Mouse (Mus musculus) v-Abl transformed pro-B cells (cell line): ENCODE results near the gene Tbc1d12.
"Not testable (repeated sequence)": the region's sequence is repeated elsewhere in the genome, so short reads cannot be mapped to it uniquely, and the experiment has no call there.

ENCODE experiments used
- in situ Hi-C, 2 experiments: fragments of 400-800 bp; cut with MboI; formaldehyde crosslinking; loops; one replicate each; pipeline ENCODE4 v1.15.1; 2025; ENCODE audit not compliant: unreplicated experiment in 2 of 2

Tbc1d12 gene

DNA sequence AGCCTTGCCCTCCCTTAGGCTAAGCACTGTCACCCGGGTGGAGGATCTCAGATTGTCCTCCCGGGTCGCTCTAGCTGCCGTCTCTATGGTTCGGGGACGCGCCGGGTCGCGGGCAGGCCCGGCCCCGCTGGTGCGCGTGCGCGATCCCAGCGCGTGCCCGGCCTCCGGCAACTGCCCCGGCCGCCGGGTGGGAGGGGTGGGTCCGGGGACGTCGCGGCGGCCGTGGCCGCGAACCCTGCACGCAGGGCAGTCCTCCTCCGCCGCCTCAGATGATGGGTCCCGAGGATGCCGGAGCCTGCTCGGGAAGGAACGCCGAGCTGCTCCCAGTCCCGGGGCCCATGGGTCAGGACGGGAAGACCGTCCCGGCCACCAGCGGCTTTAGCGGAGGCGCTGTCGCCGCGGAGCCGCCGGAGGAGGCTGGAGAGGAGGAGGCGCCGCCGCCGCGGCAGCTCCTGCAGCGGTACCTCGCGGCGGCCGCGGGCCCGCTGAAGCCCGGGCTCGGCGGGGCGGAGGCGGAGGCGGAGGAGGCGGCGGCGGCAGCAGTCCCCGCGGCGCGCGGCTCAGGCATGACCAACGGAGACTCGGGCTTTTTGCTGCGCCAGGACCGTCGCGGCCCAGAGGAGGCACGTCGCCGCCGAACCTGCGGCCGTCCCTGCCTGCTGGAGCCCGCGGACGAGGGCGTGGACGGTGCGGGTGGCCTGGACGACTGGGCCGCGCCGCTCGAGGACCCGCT is at the start of gene Tbc1d12:
Gene Tbc1d12, plus strand, starts transcription at position 142 of the 733 bp plus-strand sequence.
- in situ Hi-C loops: loop anchor here in 1 of 2 experiments (10.0 kb wide), 1 partner anchor 872 kb away; no protein-coding TSS in a partner anchor

DNA sequence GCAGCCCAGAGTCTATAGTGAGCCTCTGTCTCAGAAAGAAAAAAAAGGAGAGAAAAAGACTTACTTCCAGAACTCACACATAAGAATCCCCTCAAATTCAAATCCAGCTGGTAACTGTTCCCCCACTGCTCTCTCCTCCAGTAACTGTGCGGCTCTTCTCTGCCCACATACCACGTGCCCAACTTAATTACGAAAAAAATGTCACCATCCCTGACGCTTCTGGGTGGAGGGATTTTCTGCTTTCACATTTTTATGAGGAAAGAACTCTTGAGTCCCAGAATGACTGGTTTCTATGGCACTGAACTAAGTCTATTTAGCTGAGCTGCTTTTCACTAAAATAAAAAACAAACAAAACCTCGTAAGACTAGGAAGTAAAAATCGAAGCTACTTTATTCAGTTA is 48.6 kb upstream of the Tbc1d12 start:
- in situ Hi-C loops: no loop called here

DNA sequence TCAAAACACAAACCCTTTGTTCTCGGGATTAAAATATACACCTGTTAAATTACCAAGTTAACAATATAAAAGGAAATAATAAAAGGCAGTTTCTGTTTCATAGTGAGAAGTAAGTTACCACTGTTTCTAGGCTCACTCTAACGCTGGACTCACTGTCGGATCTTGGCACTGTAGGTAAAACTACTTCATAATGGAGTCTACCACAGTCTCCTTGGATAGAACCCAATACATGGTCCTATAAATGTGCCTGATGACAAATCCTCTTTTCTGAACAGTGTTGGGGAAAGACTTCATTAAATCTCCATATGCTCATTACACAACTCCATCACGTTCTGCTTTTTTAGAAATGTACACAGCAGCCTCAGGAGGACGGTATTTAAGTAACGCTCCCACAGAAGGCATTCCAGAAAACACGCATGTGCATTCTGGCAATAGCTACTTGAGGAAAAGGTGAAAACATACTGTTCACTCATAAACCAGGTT is 42.8 kb upstream of the Tbc1d12 start:
- in situ Hi-C loops: no loop called here

DNA sequence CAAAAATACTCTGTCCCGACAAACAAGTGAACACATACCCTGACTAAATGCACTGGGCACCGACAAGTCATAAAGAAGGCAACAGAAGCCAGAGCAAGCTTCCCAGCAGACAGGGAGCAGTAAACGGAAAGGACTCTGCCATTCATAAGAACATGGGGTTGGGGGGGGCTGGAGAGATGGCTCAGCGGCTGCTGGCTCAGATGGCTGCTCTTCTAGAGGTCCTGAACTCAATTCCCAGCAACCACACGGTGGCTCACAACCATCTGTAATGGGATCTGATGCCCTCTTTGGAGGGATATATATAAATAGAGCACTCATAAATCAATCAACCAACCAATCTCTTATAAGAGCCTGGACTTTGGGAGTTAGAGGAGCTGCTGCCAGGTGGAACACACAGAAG is 39.8 kb upstream of the Tbc1d12 start:
- in situ Hi-C loops: no loop called here

DNA sequence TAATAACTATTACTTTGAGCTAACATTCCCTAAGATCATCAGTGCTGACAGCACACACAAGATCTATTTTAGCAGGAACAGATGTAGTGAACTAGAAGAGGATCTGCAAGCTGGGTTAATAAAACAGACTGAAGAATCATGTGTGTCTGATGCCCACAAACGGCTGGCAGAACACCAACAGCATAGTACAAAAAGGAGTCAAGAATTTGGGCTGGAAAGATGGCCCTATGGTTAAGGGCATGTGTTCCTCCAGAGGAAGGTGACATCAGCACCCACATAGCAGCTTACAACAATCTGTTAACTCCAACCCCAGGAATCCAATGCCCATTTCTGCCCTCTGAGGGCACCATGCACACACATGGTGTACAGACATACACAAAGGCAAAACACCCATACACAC is 38.1 kb upstream of the Tbc1d12 start:
- in situ Hi-C loops: no loop called here

DNA sequence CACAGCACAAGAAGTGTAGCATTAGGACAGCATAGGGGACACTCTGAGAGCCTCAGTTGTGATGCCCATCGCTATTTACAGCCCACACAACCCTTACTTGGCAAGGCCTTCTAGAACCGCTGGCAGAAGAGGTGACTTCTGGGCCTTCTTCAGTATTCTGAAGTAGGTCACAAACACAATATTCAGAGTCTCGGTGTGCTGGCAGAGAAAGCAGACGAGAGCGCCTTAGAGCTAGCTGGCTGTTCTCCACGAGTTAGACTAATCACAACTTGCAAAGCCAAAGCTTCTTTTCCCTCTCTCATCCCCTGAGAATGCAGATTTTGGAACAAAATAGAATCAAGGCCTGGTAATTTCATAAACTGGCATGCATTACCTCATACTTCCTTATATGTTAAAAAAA is 37.6 kb upstream of the Tbc1d12 start:
- in situ Hi-C loops: no loop called here

DNA sequence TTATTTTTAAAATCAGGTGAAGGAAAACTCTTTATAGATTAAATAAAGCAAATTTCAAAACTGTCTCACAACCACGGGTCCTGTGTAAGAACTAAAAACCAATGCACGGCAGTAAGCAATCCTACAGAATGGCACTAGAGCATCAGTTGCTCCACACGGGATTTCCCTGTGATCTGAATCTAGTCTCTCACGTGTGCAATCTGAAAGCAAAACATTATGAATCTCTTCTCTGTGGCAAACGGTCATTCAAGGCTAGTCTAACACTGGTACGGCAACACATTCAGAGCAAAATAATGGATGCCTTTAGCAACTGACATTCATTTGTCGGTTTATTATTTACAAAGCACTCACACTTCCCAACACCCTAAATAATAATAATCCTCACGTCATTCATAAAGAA is 18.2 kb upstream of the Tbc1d12 start:
- in situ Hi-C loops: loop anchor here in 1 of 2 experiments (10.0 to 25.0 kb wide), 2 partner anchors 107 to 1419 kb away; no protein-coding TSS in a partner anchor

DNA sequence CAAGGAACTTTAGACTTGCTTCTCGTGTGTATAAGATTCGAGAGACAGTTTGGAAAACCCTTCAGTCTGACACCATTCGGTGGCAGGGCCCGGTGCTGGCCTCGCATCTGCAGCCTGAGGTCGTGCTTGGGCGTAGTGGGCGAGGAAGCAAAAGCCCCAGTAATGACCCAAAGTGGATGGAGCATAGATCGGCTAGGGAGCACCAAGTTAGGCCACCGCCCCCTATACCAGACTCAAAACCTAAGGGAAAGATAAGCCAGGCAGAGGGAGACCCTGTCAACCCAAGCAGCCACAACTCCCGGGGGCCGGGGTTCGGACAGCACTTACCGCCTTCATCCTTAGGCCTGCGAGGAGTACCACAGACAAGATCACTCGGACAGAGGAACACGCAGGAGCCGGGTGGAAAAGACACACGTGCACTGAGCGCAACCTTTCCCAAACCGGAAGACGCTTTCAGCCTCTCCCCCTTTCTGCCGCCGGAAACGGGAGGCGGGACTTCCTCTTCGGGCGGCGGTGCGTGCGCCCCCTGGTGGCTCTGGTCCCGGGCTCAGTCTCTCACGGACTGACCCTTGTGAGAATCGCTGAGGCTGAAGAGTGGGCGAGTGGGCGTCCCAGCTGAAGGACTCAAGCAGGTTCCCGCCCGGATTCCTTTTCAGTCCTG is 17.5 kb upstream of the Tbc1d12 start, which contains the start of gene Noc3l:
Gene Noc3l, minus strand, starts transcription at position 472 of the 661 bp plus-strand sequence.
- in situ Hi-C loops: loop anchor here in 1 of 2 experiments (10.0 to 25.0 kb wide), 2 partner anchors 106 to 1418 kb away; no protein-coding TSS in a partner anchor

DNA sequence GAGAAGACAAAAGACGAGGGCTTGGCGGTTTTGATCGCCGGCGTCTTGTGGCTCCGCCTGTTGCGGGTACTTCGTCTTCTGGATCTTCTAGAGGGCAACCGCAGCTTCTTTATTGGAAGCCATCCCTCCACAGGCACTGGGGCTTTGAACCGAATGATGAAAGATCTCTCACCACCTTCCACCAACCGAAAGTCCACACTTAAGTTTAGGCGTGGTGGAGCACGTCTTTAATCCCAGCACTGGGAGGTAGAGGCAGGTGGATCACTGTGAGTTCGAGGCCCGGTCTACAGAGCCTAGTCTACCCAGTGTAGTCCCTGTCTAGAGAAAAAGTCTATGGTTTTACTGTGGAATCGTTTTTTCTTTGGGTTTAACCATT is 17.0 kb upstream of the Tbc1d12 start:
- in situ Hi-C loops: loop anchor here in 1 of 2 experiments (10.0 to 25.0 kb wide), 2 partner anchors 105 to 1418 kb away; no protein-coding TSS in a partner anchor

DNA sequence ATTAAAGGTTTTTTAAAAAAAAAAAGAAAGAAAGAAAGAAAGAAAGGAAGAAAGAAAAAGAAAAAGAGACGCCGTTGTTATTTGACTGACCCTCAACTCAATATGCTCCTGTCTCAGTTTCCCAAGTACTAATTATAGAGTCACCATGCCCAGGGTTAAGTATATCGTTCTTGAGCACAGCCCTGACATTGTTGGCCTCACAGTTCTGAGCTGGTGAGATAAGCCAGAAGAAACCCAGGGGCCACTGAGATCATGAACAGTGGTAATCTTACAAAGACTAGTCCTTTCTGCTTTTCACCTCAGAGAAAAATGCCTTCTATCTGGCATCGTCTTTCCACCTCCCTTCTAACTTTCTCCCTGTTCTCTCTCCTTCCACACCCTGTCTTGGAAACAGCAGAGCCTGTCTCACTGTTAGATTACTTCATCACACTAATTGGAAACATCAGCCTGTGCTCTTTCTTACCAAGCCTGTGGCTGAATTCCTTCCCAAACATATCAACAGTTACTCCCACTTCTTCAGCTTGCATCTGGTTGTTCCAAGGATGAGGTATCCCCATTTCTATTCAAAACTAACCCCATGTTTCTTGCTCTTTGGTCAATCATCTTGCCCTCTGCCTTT is 16.1 kb upstream of the Tbc1d12 start:
- in situ Hi-C loops: loop anchor here in 1 of 2 experiments (25.0 kb wide), 1 partner anchor 1417 kb away; no protein-coding TSS in a partner anchor

DNA sequence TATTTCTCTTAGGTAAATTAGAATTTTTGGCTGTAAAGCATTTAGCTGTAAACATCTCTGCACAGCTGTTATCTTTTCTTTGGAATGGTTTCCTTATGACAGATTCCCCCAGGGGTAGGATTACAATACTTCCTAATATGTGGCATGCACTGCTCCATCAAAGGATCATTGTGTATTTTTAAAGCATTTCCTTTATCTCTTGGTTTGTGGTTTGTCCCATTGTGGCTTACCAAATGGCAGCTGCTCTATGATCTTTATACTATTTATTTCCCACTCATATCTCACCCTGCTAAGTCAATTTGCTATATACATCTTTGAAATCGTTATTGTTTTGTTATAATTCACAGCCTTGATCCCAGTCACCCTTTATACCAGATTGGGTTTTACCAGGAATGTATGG is 3.2 kb upstream of the Tbc1d12 start:
- in situ Hi-C loops: loop anchor here in 1 of 2 experiments (5.0 to 10.0 kb wide), 2 partner anchors 79 to 868 kb away; no protein-coding TSS in a partner anchor

DNA sequence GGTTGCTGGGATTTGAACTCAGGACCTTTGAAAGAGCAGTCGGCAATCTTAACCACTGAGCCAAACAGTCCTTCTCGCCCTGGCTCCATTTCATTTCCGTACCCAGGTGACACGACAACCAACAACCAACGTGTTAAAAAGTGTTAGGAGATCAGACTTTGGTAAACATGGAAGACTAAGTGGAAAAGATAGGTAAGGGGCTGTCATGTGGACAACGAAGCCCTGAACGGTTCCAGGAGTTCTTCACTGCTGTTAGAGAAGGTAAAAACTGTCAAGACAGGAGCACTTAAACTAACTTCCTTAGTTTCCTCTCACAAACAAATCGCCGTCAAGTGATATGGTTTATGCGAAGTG is 318 bp upstream of the Tbc1d12 start:
- in situ Hi-C loops: loop anchor here in 1 of 2 experiments (10.0 kb wide), 1 partner anchor 871 kb away; no protein-coding TSS in a partner anchor

DNA sequence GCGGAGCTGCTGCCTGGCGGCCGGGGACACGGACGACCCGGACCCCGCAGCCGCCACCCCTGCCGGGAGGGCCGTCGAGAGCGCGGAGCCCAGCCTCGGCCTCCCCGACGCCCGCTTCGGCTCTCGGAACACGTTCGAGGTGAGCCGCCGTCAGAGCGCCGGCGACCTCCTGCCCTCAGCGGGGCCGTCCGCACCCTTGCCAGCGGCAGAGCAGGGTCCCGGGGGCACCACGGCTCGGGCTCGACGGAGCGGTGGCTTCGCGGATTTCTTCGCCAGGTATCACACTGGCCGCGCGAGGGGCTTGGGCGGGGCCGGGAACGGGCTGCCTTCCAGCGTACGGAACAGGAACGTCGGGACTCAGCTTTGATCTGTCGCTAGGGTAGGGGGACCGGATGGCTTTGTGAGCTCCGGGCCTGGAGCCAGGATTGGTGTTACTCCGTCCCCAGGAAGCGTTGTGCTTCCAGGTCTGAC is 827 bp downstream of the Tbc1d12 start:
- in situ Hi-C loops: loop anchor here in 1 of 2 experiments (10.0 kb wide), 1 partner anchor 872 kb away; no protein-coding TSS in a partner anchor

DNA sequence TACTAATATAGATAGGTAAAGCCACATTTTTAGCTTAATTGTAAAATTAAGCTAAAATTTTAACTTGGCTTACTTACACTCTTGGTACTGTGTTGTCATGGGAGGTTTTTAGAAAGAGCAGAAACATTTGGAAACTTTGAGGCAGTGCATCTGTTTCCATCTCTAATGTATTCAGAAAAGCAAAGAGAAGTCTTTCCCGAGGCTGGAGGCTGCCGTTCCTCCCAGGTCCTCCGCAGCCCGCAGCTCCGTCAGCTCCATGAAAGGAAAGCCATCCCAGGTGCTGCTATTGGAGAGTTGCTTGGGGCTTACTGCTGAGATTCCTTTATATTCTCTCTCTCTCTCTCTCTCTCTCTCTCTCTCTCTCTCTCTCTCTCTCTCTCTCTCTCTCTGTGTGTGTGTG is 8.4 kb downstream of the Tbc1d12 start:
- in situ Hi-C loops: no loop called here

DNA sequence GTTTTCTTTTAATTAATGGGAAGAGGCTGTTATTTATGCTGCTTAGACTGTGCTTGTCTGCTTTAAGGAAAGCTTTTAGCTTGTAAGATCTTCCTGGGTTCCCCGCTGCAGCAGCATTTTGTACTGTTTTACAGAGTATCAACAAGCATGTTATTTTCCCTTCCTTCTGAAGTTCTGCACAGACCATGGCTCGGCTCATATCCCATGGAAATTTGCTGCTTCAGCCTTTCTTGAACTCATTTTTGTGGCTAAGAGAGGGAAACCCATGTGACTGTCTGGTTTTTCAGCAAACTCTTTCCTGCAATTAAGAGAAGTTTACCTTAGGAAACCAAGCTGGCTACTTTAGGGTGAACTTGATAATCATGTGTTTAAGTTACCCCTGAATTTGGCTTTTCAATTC is 10.0 kb downstream of the Tbc1d12 start:
- in situ Hi-C loops: no loop called here

DNA sequence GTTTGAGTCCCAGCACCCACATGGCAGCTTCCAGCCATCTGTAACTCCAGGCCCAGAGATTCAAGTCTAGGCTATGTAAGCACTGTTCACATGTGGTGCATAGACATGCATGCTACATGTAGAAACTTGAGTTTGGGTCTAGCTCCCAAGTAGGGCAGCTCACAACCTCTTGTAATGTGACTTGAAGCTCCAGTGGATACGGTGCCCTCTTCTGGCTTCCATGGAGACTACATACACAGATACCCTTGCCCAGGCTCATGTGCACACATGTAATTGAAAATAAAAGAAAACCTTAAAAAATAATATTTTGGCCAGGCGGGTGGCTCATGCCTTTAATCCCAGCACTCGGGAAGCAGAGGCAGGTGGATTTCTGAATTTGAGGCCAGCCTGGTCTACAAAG is 21.8 kb downstream of the Tbc1d12 start:
- in situ Hi-C loops: no loop called here

DNA sequence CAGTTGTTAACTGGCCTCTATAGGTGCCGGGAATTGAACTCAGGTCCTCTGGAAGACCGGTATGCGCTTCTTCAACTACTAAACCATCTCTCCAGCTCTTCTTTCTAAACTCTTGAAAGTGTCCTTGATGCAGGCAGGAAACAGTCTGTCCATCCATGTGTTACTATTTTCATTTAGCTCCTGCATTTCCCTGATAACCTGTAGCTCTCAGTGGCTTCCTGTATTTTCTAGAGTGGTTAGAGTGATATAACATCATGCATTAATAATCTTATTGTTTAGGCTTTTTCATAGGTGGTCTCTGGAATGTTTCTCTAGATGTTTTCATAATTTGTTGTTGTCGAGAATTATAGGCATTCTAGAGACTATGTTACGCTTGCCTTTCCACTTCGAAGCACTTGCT is 26.1 kb downstream of the Tbc1d12 start:
- in situ Hi-C loops: no loop called here

DNA sequence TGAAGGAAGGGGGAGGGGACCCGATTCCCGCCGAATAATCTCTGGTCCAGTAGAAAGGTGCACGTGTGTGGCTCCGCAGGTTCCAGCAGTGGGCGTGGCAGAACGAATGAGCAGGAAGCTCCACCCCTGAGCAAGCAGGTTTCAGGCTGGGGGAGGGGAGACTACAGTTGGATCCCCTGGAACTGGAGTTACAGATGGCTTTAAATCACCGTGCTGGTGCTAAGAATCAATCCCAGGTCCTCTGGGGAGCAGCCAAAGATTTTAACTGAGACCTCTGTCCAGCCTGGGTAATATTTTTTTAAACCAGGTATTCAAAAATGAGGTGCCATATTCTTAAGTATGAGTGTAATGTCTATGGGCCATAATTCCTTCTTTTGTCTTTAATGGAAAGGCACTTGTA is 38.4 kb downstream of the Tbc1d12 start:
- in situ Hi-C loops: not testable (repeated sequence)

DNA sequence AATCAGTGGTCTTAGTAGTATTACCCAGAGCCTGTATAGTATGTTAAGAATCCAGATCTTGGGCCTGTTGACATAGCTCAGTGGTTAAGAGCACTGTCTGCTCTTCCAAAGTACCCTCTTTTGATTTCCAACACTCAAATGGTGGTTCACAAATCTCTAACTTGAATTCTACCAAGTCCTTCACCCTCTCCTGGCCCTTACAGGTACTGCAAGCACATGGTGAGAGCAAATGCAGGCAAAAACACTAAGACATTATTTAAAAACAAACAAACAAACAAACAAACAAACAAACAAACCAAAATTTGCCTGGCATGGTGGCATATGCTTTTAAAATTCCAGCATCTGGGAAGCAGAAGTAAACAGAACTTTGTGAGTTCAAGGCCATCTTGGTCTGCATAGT is 43.9 kb downstream of the Tbc1d12 start:
- in situ Hi-C loops: no loop called here

DNA sequence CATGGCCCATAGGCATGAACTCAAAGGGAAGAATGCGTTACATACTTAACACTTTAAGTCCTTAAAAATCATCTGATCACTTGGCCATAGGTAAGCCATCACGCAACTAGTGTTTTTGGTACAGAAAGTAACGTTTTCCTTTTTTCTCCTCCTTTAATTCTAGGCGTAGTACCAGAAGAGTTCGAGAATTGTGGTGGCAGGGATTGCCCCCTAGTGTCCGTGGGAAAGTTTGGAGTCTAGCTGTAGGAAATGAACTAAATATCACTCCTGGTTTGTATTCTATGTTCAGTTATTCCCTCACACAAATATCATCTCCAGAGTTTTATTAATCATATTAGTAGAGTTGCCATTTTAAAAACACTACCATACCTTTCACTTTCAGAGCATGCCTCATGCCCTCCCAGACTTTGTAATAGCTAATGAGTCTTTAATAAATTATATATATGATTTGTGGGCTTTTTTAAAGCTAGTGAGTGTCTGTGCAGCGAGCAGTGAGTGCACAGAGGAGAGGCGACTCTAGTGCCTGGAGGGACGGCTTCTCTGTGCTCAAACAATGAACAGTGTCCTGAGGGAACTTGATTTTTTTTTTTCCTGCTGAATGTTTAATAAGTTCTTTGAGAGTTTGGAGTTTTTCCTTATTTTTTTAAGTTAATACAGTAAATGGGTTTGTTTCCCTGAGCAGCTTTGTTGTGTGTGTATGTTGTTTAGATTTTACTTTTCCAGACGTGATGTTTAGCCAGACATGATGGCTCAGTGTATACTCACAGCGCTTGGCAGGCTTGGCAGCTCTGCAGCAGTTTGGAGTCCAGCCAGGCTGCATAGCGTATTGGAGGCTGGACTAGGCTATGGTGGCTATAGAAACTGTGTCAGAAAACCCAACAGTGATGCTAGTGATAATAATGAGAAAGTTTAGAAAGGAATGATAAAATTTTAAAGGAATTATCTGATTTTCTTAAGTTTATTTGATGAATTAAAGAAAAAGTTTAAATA is 65.1 kb downstream of the Tbc1d12 start:
- in situ Hi-C loops: no loop called here
